Mouse (Mus musculus) layer of hippocampus, adult 8-10 months (tissue): ENCODE data around the gene AU040320. TPM values are rescaled to one million over a fixed set of nuclear protein-coding genes. Genes with fewer than 3 reads are reported as not detected.

Source experiments
- DNase-seq, 2 experiments: peaks; one replicate each; pipeline ENCODE4 v3.0.0; 2022; ENCODE audit warnings: low spot score in 2 of 2
- total RNA-seq, 4 experiments: library from RNA; stranded (reverse); gene quantifications; 2 replicates each; pipeline ENCODE4 v1.2.4; 2022

AU040320 gene
- 10 to 100 TPM; 63.5 to 77.5 (median 67.4) TPM for total RNA-seq

DNA sequence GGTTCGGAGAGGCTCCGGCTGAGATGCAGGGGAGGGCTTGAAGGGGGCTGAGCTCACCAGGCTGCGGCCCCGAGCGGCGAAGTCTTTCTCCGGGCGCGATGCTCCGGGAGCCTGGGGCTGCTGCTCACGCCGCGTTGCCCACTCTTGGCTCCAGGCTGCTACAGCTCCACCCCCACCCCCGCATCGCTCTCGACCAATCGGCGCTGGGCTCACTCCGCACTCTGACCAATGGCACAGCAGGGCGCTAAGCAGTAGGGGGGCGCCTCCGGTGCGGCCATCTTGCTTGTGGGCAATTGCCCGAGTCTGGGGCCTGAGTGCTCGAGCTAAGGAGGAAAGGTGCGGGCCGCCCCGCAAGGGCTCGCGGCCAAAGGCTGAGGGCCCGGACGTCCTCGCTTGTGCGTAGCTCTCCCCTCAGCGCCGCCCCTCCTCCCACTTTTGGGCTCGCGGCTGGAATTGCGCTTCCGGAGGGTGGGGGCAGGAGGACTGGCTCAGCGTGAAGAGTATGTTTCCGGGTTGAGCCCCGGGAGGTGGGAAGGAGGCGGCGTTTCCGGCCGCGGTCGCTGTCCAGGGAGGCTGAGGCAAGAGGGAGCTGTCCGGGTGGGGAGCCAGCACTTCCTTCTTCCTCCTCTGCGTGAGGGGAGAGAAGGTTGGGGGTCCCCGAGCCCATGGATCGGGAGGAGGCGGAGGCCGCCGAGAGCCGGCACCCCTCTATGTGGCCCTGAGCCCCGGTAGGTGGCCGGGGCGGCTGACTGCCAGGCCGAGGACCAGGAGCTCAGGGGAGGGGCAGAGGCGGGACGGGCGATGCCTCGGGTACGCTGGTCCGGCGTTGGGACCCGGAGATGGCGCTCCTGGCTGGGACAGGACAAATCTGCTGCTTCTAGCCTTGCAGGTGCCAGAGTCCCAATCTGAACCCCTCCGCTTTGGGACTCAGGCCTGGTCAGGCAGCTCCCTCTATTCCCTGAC is at the start of gene AU040320, which contains the start of gene Ncdn:
Gene AU040320, plus strand, starts transcription at position 277 of the 963 bp plus-strand sequence.
Gene Ncdn, minus strand, starts transcription at position 171 of the 963 bp plus-strand sequence.
- DNase-seq, result peak; percentile 95 to 98

DNA sequence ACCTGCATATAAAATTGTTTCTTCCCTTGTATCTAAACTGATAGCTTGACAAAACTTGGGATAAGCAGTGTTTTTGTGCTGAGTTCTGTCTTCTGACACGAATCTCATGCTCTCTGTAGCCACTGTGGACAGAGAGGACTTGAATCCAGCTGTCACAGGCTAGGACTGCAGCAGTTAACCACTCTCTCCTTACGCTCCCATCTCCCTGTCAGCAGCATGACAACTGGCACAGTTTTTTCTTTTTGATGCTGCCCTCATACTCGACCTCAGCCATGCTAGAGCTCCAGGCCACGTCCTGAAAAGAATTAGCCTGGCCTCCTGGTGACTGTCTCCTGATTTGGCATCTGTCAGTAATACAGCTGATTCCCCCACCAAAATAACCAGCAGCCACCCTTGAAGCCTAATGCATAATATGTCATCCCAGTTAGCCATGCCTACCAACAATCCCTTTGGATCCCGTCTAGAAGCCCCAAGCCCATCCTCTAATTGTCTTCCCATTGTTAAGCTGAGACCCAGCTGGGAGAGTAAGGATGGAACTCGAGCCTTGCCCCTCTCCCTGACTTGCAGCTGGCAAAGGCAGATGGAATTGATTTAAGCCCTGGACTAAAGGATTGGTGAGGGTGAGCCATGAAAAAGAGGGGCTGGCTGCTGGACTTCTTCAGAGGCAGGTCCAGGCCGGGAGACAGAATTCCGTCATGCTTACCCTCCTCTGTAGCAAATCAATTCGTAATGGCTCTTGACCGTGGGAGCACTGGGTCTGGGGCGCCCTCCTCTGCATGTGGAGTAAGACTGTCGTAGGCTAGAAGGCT is 46.5 kb upstream of the AU040320 start:
- DNase-seq, result no peak

DNA sequence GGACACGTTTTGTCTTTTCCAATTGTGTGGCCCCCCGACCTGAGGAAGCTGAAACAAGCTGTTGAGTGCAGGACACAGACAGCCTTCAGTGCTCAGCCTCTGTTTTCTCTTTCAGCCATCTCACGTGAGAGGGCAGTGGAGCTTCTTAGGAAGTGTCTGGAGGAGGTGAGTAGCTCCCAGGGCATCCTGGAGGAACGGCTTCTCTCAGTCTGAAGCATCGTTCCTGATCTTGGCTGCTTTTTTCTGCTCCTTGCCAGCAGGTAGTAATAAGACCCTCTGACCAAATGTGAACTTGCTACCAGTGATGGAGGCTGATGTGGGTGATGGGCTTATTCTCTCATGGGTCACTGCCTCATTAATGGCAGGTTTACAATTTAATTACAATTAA is 45.9 kb upstream of the AU040320 start:
- no peak for DNase-seq

DNA sequence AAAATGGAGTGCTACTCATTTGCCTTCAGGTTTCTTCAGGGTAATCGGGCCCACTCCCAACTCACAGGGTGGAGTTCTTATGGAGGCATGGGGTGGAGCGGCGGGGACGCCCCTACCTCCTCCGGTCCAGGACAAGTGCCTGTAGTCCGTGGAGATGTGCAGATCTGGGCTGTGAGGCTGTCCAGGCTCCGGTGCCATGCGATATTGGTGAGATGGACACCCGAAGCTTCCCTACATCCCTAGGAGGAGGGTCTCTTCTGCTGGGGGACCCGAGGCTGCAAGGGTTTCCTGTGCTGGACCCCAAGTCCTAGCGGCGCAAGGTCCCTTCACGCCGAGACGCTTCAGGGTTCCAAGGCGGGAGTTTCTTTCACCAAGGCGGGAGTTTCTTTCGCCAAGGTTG is 21.2 kb upstream of the AU040320 start:
- no peak for DNase-seq

DNA sequence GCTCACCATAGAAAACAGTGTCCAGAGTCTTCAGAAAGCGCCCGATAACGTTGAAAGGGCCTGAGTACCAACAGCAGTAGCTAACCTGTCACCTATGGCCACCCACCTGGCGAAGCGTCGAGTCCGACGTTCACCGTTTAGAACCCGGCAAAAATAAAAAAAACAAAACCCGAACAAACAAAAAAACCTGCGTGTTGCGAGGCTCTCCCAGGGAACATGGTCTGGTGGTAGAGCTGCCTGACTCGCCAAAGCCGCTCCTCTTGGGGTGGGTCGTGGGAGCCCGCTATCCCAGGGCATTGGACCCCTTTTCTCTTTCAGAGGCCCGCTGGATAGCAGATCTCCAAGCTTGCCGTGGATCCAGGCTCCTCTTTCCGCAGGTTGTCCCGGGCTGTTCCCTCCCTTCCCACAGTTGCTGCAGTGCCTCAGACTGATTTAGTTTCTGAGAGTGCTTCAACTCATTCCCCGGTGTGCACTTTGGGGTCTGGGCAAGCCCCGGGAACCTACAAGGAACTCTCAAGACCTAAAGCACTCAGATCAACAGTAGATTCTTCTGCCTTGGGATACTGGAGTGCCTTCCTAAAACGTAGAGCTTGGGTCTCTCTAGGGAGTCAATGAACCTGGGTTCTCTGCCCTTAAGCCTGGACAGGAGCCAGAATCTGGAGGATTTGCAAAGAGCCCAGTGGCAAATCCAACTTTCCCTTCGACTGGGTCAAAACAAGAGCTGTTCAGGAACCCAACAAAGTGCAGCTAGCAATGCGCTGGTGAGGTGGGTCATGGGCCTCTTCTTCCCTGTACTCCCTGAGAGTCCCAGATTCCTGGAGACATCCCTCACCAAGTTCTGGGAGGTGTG is 20.6 kb upstream of the AU040320 start:
- DNase-seq, result no peak

DNA sequence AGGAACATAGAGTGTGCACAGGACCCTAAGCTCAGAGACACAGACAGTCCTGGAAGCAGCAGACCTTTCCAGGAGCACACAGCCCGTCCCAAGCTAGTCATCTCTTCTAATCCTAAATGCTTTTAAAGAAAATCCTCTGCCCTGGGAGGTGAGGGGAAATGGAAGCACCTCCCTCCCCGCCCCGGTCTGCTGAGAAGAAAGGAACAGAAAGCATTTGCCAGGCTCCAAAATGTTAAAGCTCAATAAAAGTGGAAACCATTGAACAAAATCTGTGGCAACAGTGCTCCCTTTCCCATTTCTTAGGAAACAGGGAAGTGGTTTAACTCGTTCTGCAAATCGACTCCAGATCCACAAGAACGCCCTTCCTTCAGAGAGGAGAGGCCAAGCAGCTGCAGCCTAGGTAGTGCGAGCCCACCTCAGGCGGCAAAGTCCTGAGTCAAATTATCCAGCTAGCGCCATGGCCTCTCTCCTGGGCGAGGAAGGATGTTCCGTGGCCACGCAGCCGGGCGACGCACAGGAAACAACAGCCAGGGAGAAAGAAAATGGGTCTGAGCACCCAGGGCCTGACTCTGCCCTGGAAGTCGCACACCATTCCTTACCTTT is 19.2 kb upstream of the AU040320 start:
- DNase-seq, result no peak

DNA sequence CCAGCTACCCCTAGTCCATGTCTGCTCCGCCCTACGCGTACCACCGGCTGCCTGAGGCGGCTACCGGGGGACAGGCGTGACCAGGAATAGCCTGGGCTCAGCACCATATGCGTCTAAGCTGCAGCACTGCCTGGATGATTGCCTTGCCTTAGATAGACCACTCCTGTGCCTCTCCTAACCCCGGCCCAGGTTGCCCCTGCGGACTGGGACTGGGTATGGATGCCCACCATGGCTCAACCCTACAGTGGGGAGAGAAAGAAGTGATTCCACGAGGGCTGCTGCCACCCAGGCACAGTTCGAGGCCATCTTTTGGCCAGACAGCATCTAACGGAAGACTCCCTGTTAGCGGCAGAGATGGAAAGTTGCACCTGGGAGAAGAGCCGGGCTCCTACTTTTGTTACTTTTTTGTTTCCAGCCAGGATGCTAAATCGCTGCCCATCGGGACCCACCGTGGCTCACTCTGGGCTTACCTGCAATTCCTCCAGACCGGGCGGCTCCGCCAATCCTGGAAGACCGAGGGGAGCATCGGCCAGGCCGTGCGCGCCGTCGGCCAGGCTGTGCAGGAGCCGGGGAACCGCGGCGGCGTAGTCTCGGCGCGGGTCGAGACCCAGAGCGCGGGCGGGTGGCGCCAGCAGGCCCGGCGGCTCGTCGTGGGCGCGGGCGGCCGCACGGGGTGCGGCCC is 18.5 kb upstream of the AU040320 start:
- no peak for DNase-seq

DNA sequence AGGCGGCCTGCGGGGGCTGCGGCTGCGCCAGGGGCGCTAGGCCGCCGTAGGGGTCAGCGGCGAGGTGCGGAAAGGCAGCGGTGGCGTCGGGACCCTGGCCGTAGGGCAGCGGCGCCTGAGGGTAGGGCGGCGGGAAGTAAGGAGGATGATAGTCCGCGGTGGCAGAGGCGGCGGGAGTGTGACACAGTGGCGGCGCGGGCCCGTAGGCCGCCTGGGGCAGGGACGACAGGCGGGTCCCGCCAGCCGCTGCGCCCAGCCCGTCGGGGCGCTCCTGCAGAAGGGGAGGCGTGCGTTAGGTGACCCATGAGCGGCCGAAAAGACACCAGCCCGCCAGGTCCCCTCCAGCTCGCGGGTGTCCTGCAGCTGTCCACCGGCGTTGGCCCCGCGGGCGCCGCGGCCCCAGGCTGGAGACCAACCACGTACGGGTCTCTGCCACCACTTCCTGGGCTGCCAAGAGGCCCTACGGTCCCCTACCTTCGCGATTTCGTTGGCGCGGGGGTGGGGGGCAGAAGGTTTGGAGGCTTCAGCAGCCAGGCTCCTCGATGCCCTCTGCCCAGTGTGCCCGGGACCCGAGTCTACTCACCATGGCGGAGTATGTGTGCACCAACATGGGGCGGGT is 17.9 kb upstream of the AU040320 start:
- DNase-seq, result no peak

DNA sequence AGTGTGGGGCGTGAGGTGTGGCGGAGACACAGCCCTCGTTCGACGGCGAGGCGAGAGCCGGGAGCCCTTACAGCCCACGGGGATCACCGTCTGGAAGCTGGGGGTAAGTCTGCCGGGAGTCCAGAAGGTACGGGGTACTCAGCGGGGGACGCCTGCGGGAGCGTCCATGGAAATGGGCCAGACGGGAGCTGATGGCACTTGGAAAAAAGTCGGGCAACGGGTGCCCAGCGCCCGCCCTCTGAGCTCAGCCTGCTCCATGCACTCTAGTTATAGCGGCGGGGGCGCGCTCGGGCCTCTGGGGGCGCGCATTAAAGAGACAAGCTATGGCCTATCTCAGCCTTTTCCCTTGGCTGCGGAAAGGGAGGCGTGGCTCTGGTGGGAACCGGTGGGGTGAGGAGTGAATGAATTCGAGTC is 17.3 kb upstream of the AU040320 start, which contains the start of gene Tfap2e:
Gene Tfap2e, minus strand, starts transcription at position 240 of the 414 bp plus-strand sequence.
- DNase-seq, result no peak

DNA sequence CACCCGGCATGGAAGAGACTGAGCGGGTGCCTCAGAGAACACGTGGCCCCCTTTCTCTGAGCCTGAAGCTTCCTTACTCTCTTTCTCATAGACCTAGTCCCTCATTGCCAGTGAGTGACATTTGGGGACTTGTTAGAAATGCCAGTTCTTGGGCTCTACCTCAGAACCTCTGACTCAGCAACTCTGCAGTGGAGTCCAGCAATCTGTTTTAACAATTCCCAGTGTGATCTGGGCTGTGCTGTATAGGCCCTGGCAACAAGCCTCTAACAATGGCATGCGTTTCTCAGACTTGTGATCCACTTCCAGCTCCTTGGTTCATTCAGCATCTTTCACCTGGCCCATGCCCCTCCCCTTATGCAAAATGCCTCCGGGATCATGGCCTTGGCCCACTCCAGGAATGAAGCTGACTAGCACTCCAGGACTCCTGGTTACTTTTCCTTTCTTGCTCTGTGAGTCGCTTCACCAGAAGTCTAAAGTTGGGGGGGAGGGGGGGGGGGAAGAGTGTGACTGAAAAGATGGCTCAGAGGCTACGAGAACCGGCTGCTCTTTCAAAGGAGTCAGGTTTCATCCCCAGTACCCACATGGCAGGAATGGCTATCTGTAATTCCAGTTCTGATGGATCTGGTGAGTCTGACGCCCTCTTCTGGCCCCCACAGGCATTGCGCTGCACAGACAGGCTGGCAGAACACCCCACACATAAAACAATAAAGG is 13.2 kb upstream of the AU040320 start:
- DNase-seq, result no peak

DNA sequence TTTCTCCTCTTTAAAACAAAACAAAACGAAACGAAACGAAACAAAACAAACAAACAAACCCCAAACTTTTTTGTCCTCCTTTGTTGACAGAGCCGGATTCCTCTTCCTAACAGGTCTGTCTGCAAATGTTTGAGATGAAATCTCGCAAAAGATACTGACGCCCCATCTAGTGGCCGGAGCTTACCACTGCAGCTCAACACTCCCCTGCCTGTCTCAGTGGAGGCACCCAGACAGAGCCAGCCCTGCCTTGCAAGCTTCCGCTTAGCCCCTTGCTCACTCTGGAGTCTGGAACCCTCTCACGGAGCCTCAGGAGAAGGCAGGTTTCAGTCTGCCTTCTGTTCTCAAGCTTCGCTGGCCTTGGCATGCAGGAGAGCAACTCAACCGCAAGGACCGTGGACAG is 11.9 kb upstream of the AU040320 start:
- DNase-seq, result peak; percentile 72 to 90

DNA sequence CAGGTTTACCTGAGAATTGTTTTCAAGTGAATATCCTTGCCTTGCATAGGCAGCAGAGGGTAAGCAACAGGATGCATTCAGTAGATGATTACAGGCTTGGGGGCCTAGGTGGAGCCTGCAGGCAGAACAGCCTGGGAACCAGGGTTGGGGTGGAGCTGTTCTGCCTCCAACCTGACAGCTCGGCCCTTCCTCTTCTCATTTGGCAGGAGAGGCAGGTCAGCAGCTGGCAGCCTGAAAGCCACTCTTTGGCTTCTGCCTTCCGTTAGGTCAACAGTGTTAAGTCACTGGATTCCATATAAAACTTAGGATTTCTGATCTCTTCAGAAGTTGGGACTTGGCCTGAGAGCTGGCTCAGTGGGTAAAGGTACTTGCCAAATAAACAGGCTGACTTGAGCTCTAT is 10.4 kb upstream of the AU040320 start:
- DNase-seq, result no peak

DNA sequence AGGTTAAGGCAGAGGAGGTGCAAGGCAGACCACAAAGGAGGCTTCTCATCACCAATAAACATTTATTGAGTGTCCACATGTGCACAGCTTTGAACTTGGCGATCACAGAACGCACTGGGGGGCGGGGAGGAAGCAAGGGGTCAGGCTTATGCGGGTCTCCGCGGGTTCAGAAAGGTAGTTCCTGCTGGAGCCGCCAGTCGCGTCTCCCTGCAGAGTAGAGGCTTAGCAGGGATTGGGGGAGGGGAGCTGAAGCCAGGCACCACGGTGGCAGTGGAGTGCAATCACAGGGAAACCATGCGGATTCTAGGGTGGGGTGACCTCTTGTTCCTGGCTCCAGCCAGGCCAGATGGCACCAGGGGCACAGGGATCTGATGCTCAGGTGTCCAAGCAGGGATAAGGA is 9.6 kb upstream of the AU040320 start:
- no peak for DNase-seq

DNA sequence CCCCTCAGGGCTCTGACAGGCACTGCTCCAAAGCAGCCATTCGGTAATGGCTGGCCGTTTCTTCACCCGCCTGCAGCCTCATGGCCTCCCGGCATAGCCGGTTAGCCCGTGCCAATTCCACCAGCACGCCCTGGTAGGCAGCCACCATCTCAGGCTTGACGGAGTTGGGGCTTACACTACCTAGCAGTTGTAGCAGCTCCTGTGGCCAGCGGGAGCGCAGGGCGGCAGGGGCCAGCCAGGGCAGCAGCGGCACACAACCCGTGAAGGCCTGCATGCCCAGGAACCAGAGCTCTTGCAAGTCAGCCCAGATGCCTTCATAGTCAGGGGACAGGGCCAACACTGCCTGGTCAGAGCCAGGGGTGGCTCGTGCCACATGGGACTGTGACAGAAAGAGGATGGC is 8.5 kb upstream of the AU040320 start:
- DNase-seq, result no peak

DNA sequence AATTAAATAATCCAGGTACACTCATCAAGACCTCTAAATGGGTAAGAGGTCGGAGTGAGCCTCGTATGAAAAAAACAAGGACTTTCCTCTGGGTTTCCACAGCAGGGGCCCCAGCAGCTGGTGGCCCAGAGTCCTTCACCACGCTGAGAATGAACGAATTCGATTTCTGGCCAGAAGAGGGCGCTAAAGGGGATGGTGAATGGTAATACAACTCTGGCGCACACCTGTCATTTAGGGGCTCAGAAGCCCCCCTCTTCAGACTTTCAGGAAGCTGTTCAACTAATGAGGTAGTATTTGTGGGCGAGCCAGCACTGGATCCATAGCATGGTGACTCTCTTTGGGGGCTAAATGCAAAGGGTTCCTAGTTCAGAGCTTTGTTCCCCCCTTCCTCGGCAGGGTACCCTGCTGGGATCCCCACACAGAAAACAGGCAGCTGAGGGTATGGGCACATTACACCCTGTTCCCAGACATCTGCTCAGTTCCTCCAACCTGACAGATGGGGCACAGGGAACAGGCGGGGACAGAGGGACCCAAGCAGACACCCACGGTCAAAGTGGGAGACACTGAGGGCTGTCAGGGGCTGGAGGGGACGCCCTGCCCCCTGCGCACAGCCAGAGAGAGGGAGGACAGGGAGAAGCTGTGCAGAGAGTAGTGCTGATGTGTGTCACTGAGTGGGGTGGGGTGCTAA is 7.7 kb upstream of the AU040320 start:
- DNase-seq, result peak; percentile 69 to 70

DNA sequence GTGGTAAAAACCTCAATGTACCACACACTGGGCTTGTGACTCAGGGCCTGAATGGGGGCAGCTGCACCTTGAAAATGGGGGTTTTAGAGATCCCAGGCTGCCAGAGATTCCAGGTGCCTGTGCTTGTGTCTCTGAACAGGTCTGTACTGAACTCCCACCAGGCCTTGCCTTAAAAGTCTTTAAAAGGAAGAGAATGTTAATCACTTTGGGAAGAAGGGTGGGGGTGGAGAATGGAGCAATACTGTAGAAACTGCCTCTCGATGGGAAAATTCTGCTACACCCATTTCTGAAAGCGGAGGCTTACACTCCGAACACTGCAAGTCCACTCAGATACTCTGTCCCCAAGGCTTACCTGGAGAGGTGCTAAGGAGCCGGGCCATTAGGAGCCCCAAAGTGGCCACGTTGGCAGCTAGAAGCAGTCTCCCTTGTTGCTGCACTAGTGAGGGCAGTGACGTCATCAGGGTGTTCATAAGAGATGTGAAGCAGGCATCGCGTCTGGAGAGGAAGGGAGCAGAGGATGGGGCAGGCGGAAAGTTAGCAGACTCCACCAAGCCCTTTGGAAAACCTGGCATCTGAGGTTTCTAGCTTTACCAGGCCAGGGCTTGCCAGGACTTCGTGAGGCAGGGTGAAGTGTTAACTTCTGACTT is 7.0 kb upstream of the AU040320 start:
- no peak for DNase-seq

DNA sequence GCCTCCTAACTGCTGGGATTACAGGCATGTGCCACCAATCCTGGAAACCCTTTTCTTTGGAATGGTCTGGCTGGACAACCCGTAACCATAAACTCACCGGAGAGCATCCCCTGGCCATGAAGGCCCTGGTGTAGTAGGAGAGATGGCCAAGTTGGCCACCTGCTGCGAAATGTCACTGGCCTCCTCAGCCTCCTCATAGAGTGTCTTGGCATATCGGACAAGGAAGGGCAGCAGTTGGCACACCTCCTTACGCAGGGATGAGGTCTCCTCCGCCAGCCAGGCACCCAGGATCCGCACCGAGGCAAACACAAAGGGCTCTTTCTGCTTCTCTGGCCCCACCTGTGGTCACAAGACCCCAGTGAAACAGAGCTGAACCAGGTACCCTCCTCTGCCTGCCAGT is 5.0 kb upstream of the AU040320 start:
- no peak for DNase-seq

DNA sequence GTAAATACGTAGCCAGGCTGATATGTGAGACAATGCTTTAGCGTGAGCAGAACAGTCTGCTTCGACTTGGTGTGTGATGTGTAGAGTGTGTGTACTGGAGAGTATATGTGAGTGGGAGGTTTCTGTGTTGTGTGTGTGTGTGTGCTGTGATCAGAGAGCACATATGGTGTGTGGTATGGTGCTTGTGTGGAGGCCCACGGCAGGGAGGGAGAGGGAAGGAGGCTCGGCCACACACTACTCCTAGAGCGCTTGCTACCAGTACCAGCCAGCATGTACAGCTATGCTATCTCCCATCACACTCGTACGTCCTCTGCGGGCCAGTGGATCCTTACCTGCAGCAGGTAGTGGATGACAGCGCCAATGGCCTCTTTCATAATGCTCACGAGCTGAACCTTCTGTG is 3.8 kb upstream of the AU040320 start:
- DNase-seq, result peak; percentile 42 to 59
